Mouse (Mus musculus): Measurements from ENCODE around the gene Psmd3. TPM values are rescaled to one million over a fixed set of nuclear protein-coding genes. Genes with fewer than 3 reads are reported as not detected.

The Psmd3 gene
- total and polyA plus RNA-seq, 2 experiments from 2014 or later, result 129 to 182 TPM

GRCm38 (mm10) chr11:98738428-98738911, 56.1 kb downstream of the Psmd3 start:
- peak overlapping the region; percentile 64 for H3K27ac ChIP-seq (ENCODE audit: low read depth, low read length)
- 12% methylated on average over 4 of the region's 4 CpGs for WGBS
- peak overlapping the region; percentile 34 for H3K4me2 ChIP-seq (ENCODE audit: low read depth, low read length, poor library complexity, severe bottlenecking)
- TF ChIP-seq CTCF (IDR thresholded peaks at IDR 0.05), result no peak
- H3K9me3 ChIP-seq (ENCODE audit: low read length), result no peaks in the 10 kb centered on the region
- H3K9ac ChIP-seq (replicated peaks; ENCODE audit: low read length, poor library complexity, severe bottlenecking), result no peak overlapping the region
- no peaks in the 10 kb centered on the region for H3K36me3 ChIP-seq (ENCODE audit: insufficient read depth, low read length)
- 0 out of 2 replicates have a peak, but pooled peaks have one; percentile 18 for ATAC-seq (ENCODE audit: low FRiP score)
- DNase-seq (ENCODE audit: low spot score), result peak; percentile 85
- H3K27me3 ChIP-seq (ENCODE audit: insufficient read depth, low read length), result no peaks in the 10 kb centered on the region
- no peak overlapping the region for H3K4me3 ChIP-seq (ENCODE audit: low read depth, low read length)
- H3K4me1 ChIP-seq (ENCODE audit: insufficient read depth, low read length), result peaks cover 9% of the 10 kb centered on the region

GRCm38 (mm10) chr11:98738925-98739324, 56.6 kb downstream of the Psmd3 start:
- no peaks in the 10 kb centered on the region for H3K9me3 ChIP-seq (ENCODE audit: low read length)
- H3K4me1 ChIP-seq (ENCODE audit: insufficient read depth, low read length), result peaks cover 10% of the 10 kb centered on the region
- peak overlapping the region; percentile 34 for H3K4me2 ChIP-seq (ENCODE audit: low read depth, low read length, poor library complexity, severe bottlenecking)
- no peak for ATAC-seq (ENCODE audit: low FRiP score)
- H3K27me3 ChIP-seq (ENCODE audit: insufficient read depth, low read length), result no peaks in the 10 kb centered on the region
- no peak for TF ChIP-seq CTCF (IDR thresholded peaks at IDR 0.05)
- 57% methylated on average over 7 of the region's 9 CpGs for WGBS
- no peak for DNase-seq (ENCODE audit: low spot score)
- H3K4me3 ChIP-seq (ENCODE audit: low read depth, low read length), result no peak overlapping the region
- no peak overlapping the region for H3K9ac ChIP-seq (replicated peaks; ENCODE audit: low read length, poor library complexity, severe bottlenecking)
- H3K27ac ChIP-seq (ENCODE audit: low read depth, low read length), result peak overlapping the region; percentile 64
- H3K36me3 ChIP-seq (ENCODE audit: insufficient read depth, low read length), result no peaks in the 10 kb centered on the region

GRCm38 (mm10) chr11:98740026-98740392, 57.7 kb downstream of the Psmd3 start:
- H3K4me3 ChIP-seq (ENCODE audit: low read depth, low read length), result peak overlapping the region; percentile 79
- TF ChIP-seq CTCF (IDR thresholded peaks at IDR 0.05), result no peak
- H3K27me3 ChIP-seq (ENCODE audit: insufficient read depth, low read length), result no peaks in the 10 kb centered on the region
- H3K36me3 ChIP-seq (ENCODE audit: insufficient read depth, low read length), result no peaks in the 10 kb centered on the region
- peak overlapping the region; percentile 94 for H3K4me2 ChIP-seq (ENCODE audit: low read depth, low read length, poor library complexity, severe bottlenecking)
- ATAC-seq (ENCODE audit: low FRiP score) (no peak), DNase-seq (ENCODE audit: low spot score) (peak; percentile 74)
- peaks cover 20% of the 10 kb centered on the region for H3K4me1 ChIP-seq (ENCODE audit: insufficient read depth, low read length)
- WGBS, result 6% methylated on average over 8 of the region's 8 CpGs
- H3K9me3 ChIP-seq (ENCODE audit: low read length), result no peaks in the 10 kb centered on the region
- peak overlapping the region; percentile 99 for H3K27ac ChIP-seq (ENCODE audit: low read depth, low read length)
- H3K9ac ChIP-seq (replicated peaks; ENCODE audit: low read length, poor library complexity, severe bottlenecking), result peak overlapping the region; percentile 99

GRCm38 (mm10) chr11:98740393-98741050, 58.2 kb downstream of the Psmd3 start, which contains the start of gene Thra:
Thra (plus strand) TSS chr11:98740638.
- ATAC-seq (ENCODE audit: low FRiP score) (peak; percentile 45; the same call in 1 of the 2 replicates), DNase-seq (ENCODE audit: low spot score) (peak; percentile 83)
- Histone ChIP-seq H3K9me3 (ENCODE audit: low read length) (no peaks in the 10 kb centered on the region), H3K4me1 (ENCODE audit: insufficient read depth, low read length) (peaks cover 24% of the 10 kb centered on the region), H3K27me3 (ENCODE audit: insufficient read depth, low read length) (no peaks in the 10 kb centered on the region), H3K27ac (ENCODE audit: low read depth, low read length) (peak within 1 kb of the TSS; percentile 99), H3K4me2 (ENCODE audit: low read depth, low read length, poor library complexity, severe bottlenecking) (peak within 1 kb of the TSS; percentile 94), H3K4me3 (ENCODE audit: low read depth, low read length) (peak within 1 kb of the TSS; percentile 79), H3K36me3 (ENCODE audit: insufficient read depth, low read length) (no peaks in the 10 kb centered on the region), H3K9ac (replicated peaks; ENCODE audit: low read length, poor library complexity, severe bottlenecking) (peak within 1 kb of the TSS; percentile 99)
- TF ChIP-seq CTCF (IDR thresholded peaks at IDR 0.05), result no peak
- under 1% methylated on average over 22 of the region's 22 CpGs for WGBS

- peak overlapping the region; percentile 79 for H3K4me3 ChIP-seq (ENCODE audit: low read depth, low read length)
- H3K27me3 ChIP-seq (ENCODE audit: insufficient read depth, low read length), result no peaks in the 10 kb centered on the region
- peak overlapping the region; percentile 99 for H3K9ac ChIP-seq (replicated peaks; ENCODE audit: low read length, poor library complexity, severe bottlenecking)
- H3K36me3 ChIP-seq (ENCODE audit: insufficient read depth, low read length), result no peaks in the 10 kb centered on the region
- no peaks in the 10 kb centered on the region for H3K9me3 ChIP-seq (ENCODE audit: low read length)
- H3K4me1 ChIP-seq (ENCODE audit: insufficient read depth, low read length), result peaks cover 30% of the 10 kb centered on the region
- no peak for TF ChIP-seq CTCF (IDR thresholded peaks at IDR 0.05)
- H3K4me2 ChIP-seq (ENCODE audit: low read depth, low read length, poor library complexity, severe bottlenecking), result peak overlapping the region; percentile 94
- no peak for ATAC-seq (ENCODE audit: low FRiP score)
- peak overlapping the region; percentile 99 for H3K27ac ChIP-seq (ENCODE audit: low read depth, low read length)
- under 1% methylated on average over 17 of the region's 17 CpGs for WGBS
- no peak for DNase-seq (ENCODE audit: low spot score)
These were observed 58.8 kb downstream of the Psmd3 start for GRCm38 (mm10) chr11:98741051-98741620.
